Mouse (Mus musculus): ENCODE results near the gene Ssty1.
"Not testable (repeated sequence)": the region's sequence is repeated elsewhere in the genome, so short reads cannot be mapped to it uniquely, and the experiment has no call there.

The Ssty1 gene

DNA sequence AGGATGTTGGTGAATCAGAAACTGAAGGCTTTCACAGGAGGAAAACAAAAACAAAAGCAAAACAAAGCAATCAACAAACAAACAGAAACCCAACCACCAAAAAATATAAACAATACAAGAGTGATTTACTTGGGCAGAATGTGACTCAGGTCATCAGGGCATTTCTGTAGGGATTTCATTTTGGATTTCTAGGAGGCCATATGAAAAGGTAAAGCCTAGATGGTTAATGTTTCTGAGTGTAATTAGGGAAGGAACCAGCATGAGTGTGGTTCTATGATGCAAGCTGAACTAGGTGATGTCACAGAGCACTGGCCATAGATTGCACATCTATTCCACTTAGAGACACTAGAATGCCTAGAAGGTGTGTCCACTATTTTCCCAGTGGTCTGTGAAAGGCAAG, at the start of gene Ssty1:
Ssty1 (plus strand) TSS at position 301 of the 400 bp plus-strand sequence.
- DNase-seq (ENCODE audit: low spot score), result not testable (repeated sequence)

DNA sequence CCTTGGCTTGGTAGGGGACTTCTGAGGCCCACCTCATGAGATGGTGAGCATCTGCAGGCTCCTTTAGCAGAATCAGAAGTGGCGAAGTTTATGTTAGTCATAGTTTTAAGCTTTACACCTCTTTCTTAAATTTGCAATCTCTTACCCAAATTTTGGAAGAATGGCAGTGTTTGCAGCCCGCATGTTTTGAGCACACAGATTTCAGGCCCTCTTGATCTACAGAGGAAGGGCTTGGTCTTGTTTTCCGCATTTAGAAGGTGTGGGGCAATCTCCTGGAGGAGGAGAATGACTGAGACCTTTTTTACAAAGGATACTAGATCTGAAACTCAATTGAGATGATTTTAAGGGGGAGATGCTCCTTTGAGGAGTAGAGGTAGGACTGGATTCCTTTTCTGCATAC, 27.2 kb upstream of the Ssty1 start, which contains the start of gene Gm21764:
Gm21764 (minus strand) TSS at position 101 of the 400 bp plus-strand sequence.
- not testable (repeated sequence) for DNase-seq (ENCODE audit: low spot score)

Measured in ovary, postnatal 14 days (tissue).